ENCODE assay signal across 10 mouse cellular contexts in the genomic region with DNA sequence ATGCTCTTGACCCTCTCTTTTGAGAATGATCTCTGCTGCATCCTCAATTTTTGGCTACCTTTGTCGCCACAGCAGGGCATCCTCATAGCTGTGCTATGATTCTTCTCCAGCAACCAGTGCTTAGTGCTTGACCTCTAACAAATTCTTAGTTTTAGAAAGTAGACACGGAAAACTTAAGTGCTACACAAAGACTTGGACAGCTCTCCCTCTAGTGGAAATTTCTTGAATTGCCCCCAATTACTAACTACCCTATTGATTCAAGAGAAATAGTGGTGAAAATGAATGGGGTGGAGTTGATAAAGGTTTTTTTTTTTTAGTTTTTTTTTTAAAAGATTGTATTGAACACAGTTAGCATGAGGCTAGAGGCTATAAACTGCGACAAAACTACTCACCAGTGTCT. TPM values are rescaled to one million over a fixed set of nuclear protein-coding genes. Genes with fewer than 3 reads are reported as not detected.
A peak's percentile ranks its signal among the peaks of the same experiment; 100 is the strongest.
DNase-seq lines count a peak whose midpoint lies in the region; ATAC-seq and TF ChIP-seq lines count a peak whose summit lies in the region.
"Had no signal": no experiment of that assay in that cellular context is flagged by ENCODE, and none has a peak within 500 bp of the region (broad histone marks: within the 10 kb centered on the region; RNA-seq: fewer than 3 reads in every experiment).

No protein-coding gene starts in this region.

- no peaks in the 10 kb centered on the region for H3K27me3 ChIP-seq in CH12.LX (replicated peaks)
- no peaks in the 10 kb centered on the region for H3K27me3 ChIP-seq in embryonic facial prominence, embryonic 14.5 days (replicated peaks; ENCODE audit: control insufficient read depth, insufficient read depth, low read length)
- H3K27me3 ChIP-seq: liver, embryonic 13.5 days had no signal

- no peak for TF ChIP-seq POLR2A in CH12.LX (IDR thresholded peaks at IDR 0.05; ENCODE audit: low read depth, low read length)

- no peak overlapping the region for H3K4me2 ChIP-seq in CH12.LX (ENCODE audit: insufficient read depth, low read depth, poor library complexity, severe bottlenecking)
- no peak overlapping the region for H3K4me2 ChIP-seq in embryonic facial prominence, embryonic 14.5 days (ENCODE audit: low read depth, low read length)
- H3K4me2 ChIP-seq: liver, embryonic 13.5 days had no signal

- WGBS in embryonic facial prominence, embryonic 14.5 days, result 18% methylated on average over 3 of the region's 3 CpGs

- no peak overlapping the region for H3K27ac ChIP-seq in CH12.LX (ENCODE audit: insufficient read depth, low read depth)
- no peak overlapping the region for H3K27ac ChIP-seq in embryonic facial prominence, embryonic 14.5 days (replicated peaks; ENCODE audit: low read depth, low read length)
- H3K27ac ChIP-seq: liver, embryonic 13.5 days had no signal

- TF ChIP-seq EP300 in CH12.LX (IDR thresholded peaks at IDR 0.05; ENCODE audit: low read length), result no peak

- TF ChIP-seq RAD21 in CH12.LX (IDR thresholded peaks at IDR 0.05; ENCODE audit: low read depth, low read length), result peak; percentile 55

- H3K9me3 ChIP-seq in CH12.LX (replicated peaks; ENCODE audit: low read length), result no peaks in the 10 kb centered on the region
- H3K9me3 ChIP-seq in embryonic facial prominence, embryonic 14.5 days (ENCODE audit: control insufficient read depth, low read length), result no peaks in the 10 kb centered on the region
- H3K9me3 ChIP-seq: liver, embryonic 13.5 days had no signal

- no peaks in the 10 kb centered on the region for H3K4me1 ChIP-seq in CH12.LX (ENCODE audit: control insufficient read depth in 1 of 2, insufficient read depth in 2 of 2)
- H3K4me1 ChIP-seq in embryonic facial prominence, embryonic 14.5 days (ENCODE audit: control insufficient read depth, insufficient read depth, low read length), result no peaks in the 10 kb centered on the region
- H3K4me1 ChIP-seq: liver, embryonic 13.5 days had no signal

- in situ Hi-C loops in CH12.LX (cut with MboI; ENCODE audit: low pct_ligation_motif_present, low pct_unique_long_range_greater_than_20kb, low sequenced_read_pairs), result no loop called here

- H3K79me2 ChIP-seq in CH12.LX (replicated peaks; ENCODE audit: control insufficient read depth, extremely low read depth, insufficient read depth, poor library complexity, severe bottlenecking), result no peaks in the 10 kb centered on the region

- H3K9ac ChIP-seq in CH12.LX (ENCODE audit: insufficient read depth, low read depth), result no peak overlapping the region
- H3K9ac ChIP-seq in embryonic facial prominence, embryonic 14.5 days (ENCODE audit: low read depth, low read length), result no peak overlapping the region
- H3K9ac ChIP-seq: liver, embryonic 13.5 days had no signal

- no peaks in the 10 kb centered on the region for H3K36me3 ChIP-seq in CH12.LX (replicated peaks in 1 of 2; ENCODE audit: control insufficient read depth in 1 of 2, insufficient read depth in 1 of 2, low read length in 1 of 2)
- H3K36me3 ChIP-seq in embryonic facial prominence, embryonic 14.5 days (ENCODE audit: control insufficient read depth, insufficient read depth, low read length), result no peaks in the 10 kb centered on the region
- H3K36me3 ChIP-seq: liver, embryonic 13.5 days had no signal

- peak in 1 of 2 experiments; percentile 49; a peak in 2 of 4 replicates for TF ChIP-seq CTCF in CH12.LX (conservative IDR thresholded peaks at IDR 0.05 in 1 of 2, IDR thresholded peaks at IDR 0.05 in 1 of 2; ENCODE audit: low read depth in 2 of 2, low read length in 2 of 2)

- dilution Hi-C loops in CH12.LX (cut with MboI; ENCODE audit: extremely low pct_ligation_motif_present, extremely low pct_unique_long_range_greater_than_20kb, low sequenced_read_pairs), result no loop called here

- no peak for ATAC-seq in embryonic facial prominence, embryonic 14.5 days (ENCODE audit: low read depth)
- no peak for ATAC-seq in erythroid progenitor cell, adult 5-6 weeks (replicated peaks; ENCODE audit: low FRiP score, poor library complexity, severe bottlenecking)
- ATAC-seq in CD4-positive, CD25-positive, alpha-beta regulatory T cell, adult 4 months, result no peak

- DNase-seq in kidney, postnatal 14 days, result peak; percentile 5
- DNase-seq in kidney, adult 11 months, result no peak
- DNase-seq in 416B (ENCODE audit: low read depth) (peak; percentile 20), CH12.LX (ENCODE audit: extremely low read depth) (peak; percentile 36)
- peak; percentile 27 for DNase-seq in embryonic facial prominence, embryonic 14.5 days (ENCODE audit: low spot score)
- DNase-seq: gastrocnemius, postnatal 36 days; liver, embryonic 13.5 days; right cerebral cortex, postnatal 25 days had no signal

- no peak overlapping the region for H3K4me3 ChIP-seq in CH12.LX (replicated peaks in 1 of 3; ENCODE audit: low read depth in 2 of 3, low read length in 2 of 3, poor library complexity in 1 of 3)
- no peak overlapping the region for H3K4me3 ChIP-seq in embryonic facial prominence, embryonic 14.5 days (ENCODE audit: low read depth, low read length)
- H3K4me3 ChIP-seq: liver, embryonic 13.5 days had no signal

TF ChIP-seq in CH12.LX, 34 proteins besides CTCF, POLR2A, EP300 and RAD21:
- peak; percentile 26; the same call in 1 of the 2 replicates for TF ChIP-seq SMC3 (IDR thresholded peaks at IDR 0.05; ENCODE audit: low read depth, low read length)
- no peak for TF ChIP-seq HCFC1 (IDR thresholded peaks at IDR 0.05; ENCODE audit: low read depth, low read length)

RNA-seq across cellular contexts. Expression of a gene that starts 39.2 kb away (rescaled TPM):
- total RNA-seq in CH12.LX (2012; rRNA removed), result not detected in 2 replicates
- not detected in 2 replicates for total RNA-seq in CH12.LX (2014; rRNA removed)
- polyA plus RNA-seq in CH12.LX (2012; ENCODE audit: insufficient read length, low read depth), result not detected in 2 replicates
- not detected in 2 replicates for polyA plus RNA-seq in embryonic facial prominence, embryonic 14.5 days (2014; fragmentation: Nextera tagmentation; extraction: Ambion mirVana)
- not detected in 2 replicates for total RNA-seq in erythroid progenitor cell, adult 5-6 weeks (2015; ENCODE audit: low replicate concordance)
- not detected in 2 replicates for total RNA-seq in erythroid progenitor cell, adult 5-6 weeks (2017; ENCODE audit: low replicate concordance)
- not detected for polyA plus RNA-seq in CD4-positive, CD25-positive, alpha-beta regulatory T cell, adult 4 months (2017; shearing (Covaris generic))
- total RNA-seq: gastrocnemius, postnatal 36 days had no signal
- polyA plus RNA-seq: liver, embryonic 13.5 days had no signal
